Mouse (Mus musculus): ENCODE data around the gene Mfsd12. TPM values are rescaled to one million over a fixed set of nuclear protein-coding genes. Genes with fewer than 3 reads are reported as not detected.

Mfsd12 gene
- polyA plus RNA-seq, 1 experiment from 2014 or later = 4.7 TPM

DNA sequence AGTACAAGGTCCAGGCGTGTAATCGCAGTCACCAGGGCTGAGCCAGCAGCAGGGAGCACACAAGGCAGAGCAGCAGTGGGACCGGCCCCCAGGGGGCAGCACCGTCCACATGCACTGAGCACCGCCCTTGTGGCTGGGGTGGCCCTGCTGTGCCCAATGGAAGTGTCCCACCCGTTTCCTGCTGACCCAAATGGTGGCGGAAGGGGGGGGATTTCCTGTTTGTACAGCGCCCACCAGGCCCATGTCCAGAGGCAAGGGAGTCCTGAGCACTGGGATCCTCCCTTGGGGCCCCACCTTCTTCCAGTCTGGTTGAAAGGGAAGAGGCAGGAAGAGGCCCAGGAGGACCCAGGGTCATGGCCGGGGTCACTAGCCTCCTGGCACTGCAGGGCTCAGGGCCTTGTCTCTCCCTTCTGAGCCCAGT is 51.6 kb downstream of the Mfsd12 start:
- Histone ChIP-seq H3K27me3 (ENCODE audit: control insufficient read depth, insufficient read depth, low read length) (peaks cover 8% of the 10 kb centered on the region; the same call in 1 of the 2 replicates), H3K36me3 (ENCODE audit: control insufficient read depth, insufficient read depth, low read length) (peaks cover 5% of the 10 kb centered on the region; the same call in 1 of the 2 replicates), H3K27ac (ENCODE audit: low read depth, low read length) (peak overlapping the region; percentile 72), H3K4me2 (peak overlapping the region; percentile 20), H3K4me3 (ENCODE audit: low read depth, low read length) (0 out of 2 replicates have a peak overlapping the region, but pooled peaks have one; percentile 9), H3K4me1 (ENCODE audit: control insufficient read depth, insufficient read depth, low read length) (peaks cover 84% of the 10 kb centered on the region), H3K9ac (ENCODE audit: low read depth, low read length) (no peak overlapping the region), H3K9me3 (replicated peaks; ENCODE audit: control insufficient read depth, low read length) (no peaks in the 10 kb centered on the region)
- 0 out of 2 replicates have a peak, but pooled peaks have one; percentile 11 for ATAC-seq (replicated peaks; ENCODE audit: insufficient number of reproducible peaks, low FRiP score, low TSS enrichment)
- 12% methylated on average over 9 of the region's 9 CpGs for WGBS (ENCODE audit: insufficient replicate concordance)

DNA sequence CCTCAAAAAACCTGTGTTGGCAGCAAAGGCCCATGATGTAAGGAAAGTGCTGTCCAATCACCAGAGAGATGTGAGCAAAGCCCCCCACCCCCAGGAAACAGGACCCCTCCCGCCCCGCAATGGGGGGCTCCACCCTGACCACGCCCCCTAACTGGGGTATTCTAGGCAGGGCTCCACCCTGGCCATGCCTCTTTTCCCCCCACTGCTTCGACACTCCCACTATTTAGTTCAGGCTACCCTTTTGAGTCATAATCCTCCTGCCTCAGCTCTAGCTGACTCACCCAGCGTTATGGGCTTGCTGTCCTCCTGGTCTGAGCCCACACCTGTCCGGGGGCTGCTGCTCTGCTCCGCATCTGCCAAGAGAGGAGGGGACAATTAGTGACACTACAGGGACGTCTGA is 52.0 kb downstream of the Mfsd12 start:
- peak overlapping the region; percentile 43 for H3K4me2 ChIP-seq
- peak overlapping the region; percentile 2; the same call in 1 of the 2 replicates for H3K9ac ChIP-seq (ENCODE audit: low read depth, low read length)
- H3K4me1 ChIP-seq (ENCODE audit: control insufficient read depth, insufficient read depth, low read length) = peaks cover 88% of the 10 kb centered on the region
- 0 out of 2 replicates have a peak, but pooled peaks have one; percentile 7 for ATAC-seq (replicated peaks; ENCODE audit: insufficient number of reproducible peaks, low FRiP score, low TSS enrichment)
- no peaks in the 10 kb centered on the region for H3K9me3 ChIP-seq (replicated peaks; ENCODE audit: control insufficient read depth, low read length)
- peaks cover 5% of the 10 kb centered on the region; the same call in 1 of the 2 replicates for H3K27me3 ChIP-seq (ENCODE audit: control insufficient read depth, insufficient read depth, low read length)
- peaks cover 5% of the 10 kb centered on the region; the same call in 1 of the 2 replicates for H3K36me3 ChIP-seq (ENCODE audit: control insufficient read depth, insufficient read depth, low read length)
- H3K27ac ChIP-seq (ENCODE audit: low read depth, low read length) = peak overlapping the region; percentile 72
- 0 out of 2 replicates have a peak overlapping the region, but pooled peaks have one; percentile 9 for H3K4me3 ChIP-seq (ENCODE audit: low read depth, low read length)
- WGBS (ENCODE audit: insufficient replicate concordance) = 15% methylated on average over 8 of the region's 8 CpGs

DNA sequence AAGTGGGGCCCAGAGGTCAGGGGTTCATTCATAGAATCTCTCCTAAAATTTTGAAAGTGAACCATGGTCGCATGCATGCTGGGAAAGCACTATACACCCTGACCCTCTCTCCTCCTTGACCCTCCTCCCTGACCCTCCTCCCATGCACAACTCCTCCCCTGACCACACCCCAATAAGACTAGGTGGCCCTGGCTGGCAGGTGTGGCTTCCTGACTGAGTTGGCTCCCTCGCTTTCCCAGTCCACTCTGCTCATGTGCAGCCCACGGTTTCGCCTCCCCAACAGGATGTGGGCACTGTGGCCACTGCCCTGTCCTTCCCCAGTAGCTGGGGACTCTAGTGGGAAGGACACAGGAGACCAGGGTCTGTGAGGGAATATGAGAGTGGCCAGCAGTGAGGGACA is 53.1 kb downstream of the Mfsd12 start:
- peak overlapping the region; percentile 43 for H3K4me2 ChIP-seq
- ATAC-seq (replicated peaks; ENCODE audit: insufficient number of reproducible peaks, low FRiP score, low TSS enrichment) = no peak
- H3K9me3 ChIP-seq (replicated peaks; ENCODE audit: control insufficient read depth, low read length) = no peaks in the 10 kb centered on the region
- peaks cover 95% of the 10 kb centered on the region for H3K4me1 ChIP-seq (ENCODE audit: control insufficient read depth, insufficient read depth, low read length)
- no peak overlapping the region for H3K4me3 ChIP-seq (ENCODE audit: low read depth, low read length)
- 57% methylated on average over 4 of the region's 4 CpGs for WGBS (ENCODE audit: insufficient replicate concordance)
- H3K27ac ChIP-seq (ENCODE audit: low read depth, low read length) = peak overlapping the region; percentile 54; the same call in 1 of the 2 replicates
- no peaks in the 10 kb centered on the region; the same call in 1 of the 2 replicates for H3K27me3 ChIP-seq (ENCODE audit: control insufficient read depth, insufficient read depth, low read length)
- 0 out of 2 replicates have a peak overlapping the region, but pooled peaks have one; percentile 50 for H3K9ac ChIP-seq (ENCODE audit: low read depth, low read length)
- H3K36me3 ChIP-seq (ENCODE audit: control insufficient read depth, insufficient read depth, low read length) = peaks cover 3% of the 10 kb centered on the region; the same call in 1 of the 2 replicates

DNA sequence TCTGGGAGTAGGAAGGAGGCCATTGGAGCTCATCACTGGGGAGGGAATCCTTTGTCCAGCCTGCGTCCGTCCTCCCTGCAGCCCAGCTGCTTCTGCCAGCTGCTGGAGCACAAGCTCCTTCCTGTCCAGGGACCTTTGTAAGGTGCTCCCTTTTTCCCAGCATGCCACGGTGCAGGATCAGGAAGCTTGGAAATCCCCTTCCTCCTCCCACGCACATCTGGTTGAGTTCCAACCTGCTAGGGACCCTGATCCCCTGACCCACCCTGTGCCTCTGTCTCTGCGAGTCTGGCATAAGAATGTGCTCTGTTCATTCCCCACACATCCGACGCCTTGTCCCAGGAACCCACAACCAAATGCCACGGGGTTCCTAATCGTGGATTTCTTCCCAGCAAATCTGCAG is 53.7 kb downstream of the Mfsd12 start:
- Histone ChIP-seq H3K36me3 (ENCODE audit: control insufficient read depth, insufficient read depth, low read length) (no peaks in the 10 kb centered on the region; the same call in 1 of the 2 replicates), H3K9me3 (replicated peaks; ENCODE audit: control insufficient read depth, low read length) (no peaks in the 10 kb centered on the region), H3K27me3 (ENCODE audit: control insufficient read depth, insufficient read depth, low read length) (no peaks in the 10 kb centered on the region; the same call in 1 of the 2 replicates), H3K4me2 (no peak overlapping the region; the same call in 1 of the 2 replicates), H3K9ac (ENCODE audit: low read depth, low read length) (peak overlapping the region; percentile 50; the same call in 1 of the 2 replicates), H3K4me1 (ENCODE audit: control insufficient read depth, insufficient read depth, low read length) (peaks cover 99% of the 10 kb centered on the region), H3K4me3 (ENCODE audit: low read depth, low read length) (no peak overlapping the region), H3K27ac (ENCODE audit: low read depth, low read length) (peak overlapping the region; percentile 82; the same call in 1 of the 2 replicates)
- WGBS (ENCODE audit: insufficient replicate concordance) = 71% methylated on average over 9 of the region's 9 CpGs
- ATAC-seq (replicated peaks; ENCODE audit: insufficient number of reproducible peaks, low FRiP score, low TSS enrichment) = no peak

DNA sequence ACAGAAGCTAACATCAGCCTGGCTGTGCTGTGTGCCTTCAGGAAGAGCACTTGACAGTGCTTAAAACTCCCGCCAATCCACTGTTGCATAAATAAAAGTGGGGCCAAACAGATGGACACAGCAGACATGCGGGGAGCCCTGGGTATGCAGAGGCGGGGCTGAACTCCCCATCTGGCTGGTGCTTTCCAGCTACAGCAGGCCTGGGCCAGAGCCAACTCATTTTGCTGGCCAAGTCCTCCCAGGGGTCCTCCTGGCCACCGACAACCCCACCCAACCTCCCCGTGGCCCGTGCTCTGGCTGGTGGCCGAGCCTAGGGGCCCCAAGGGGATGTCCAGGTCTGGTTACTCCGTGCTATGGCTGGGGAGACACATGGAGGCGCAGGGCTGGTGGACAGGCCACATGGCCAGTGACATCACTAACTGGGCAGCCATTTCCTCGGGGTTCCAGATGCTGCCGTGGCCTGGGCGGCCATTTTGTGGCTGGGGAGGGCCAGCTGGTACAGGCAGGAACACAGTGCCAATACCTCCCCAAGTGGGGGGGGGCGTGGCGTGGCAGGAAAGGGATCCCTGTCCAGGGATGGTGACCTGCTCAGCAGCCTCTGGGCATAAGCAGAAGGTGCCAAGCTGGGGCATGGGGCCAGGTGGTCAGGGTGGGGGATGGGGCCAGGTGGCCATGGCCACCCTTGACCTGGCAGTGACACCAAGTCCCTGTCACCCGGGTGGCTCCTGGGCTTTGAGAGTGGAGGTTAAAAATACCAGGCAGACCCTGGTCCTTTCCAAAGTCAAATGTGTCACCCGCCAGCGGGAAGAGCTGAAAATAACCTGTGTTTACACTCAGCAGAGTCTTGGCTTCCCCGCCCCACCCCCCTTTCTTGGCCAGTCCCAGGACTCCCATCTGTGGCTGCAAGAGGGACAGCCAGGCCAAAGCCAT is 54.4 kb downstream of the Mfsd12 start:
- Histone ChIP-seq H3K27me3 (ENCODE audit: control insufficient read depth, insufficient read depth, low read length) (no peaks in the 10 kb centered on the region; the same call in 1 of the 2 replicates), H3K4me2 (peak overlapping the region; percentile 37; the same call in 1 of the 2 replicates), H3K4me1 (ENCODE audit: control insufficient read depth, insufficient read depth, low read length) (peaks cover 99% of the 10 kb centered on the region), H3K4me3 (ENCODE audit: low read depth, low read length) (no peak overlapping the region), H3K36me3 (ENCODE audit: control insufficient read depth, insufficient read depth, low read length) (no peaks in the 10 kb centered on the region), H3K27ac (ENCODE audit: low read depth, low read length) (peak overlapping the region; percentile 82), H3K9me3 (replicated peaks; ENCODE audit: control insufficient read depth, low read length) (no peaks in the 10 kb centered on the region), H3K9ac (ENCODE audit: low read depth, low read length) (no peak overlapping the region; the same call in 1 of the 2 replicates)
- ATAC-seq (replicated peaks; ENCODE audit: insufficient number of reproducible peaks, low FRiP score, low TSS enrichment) = no peak
- 60% methylated on average over 18 of the region's 18 CpGs for WGBS (ENCODE audit: insufficient replicate concordance)

DNA sequence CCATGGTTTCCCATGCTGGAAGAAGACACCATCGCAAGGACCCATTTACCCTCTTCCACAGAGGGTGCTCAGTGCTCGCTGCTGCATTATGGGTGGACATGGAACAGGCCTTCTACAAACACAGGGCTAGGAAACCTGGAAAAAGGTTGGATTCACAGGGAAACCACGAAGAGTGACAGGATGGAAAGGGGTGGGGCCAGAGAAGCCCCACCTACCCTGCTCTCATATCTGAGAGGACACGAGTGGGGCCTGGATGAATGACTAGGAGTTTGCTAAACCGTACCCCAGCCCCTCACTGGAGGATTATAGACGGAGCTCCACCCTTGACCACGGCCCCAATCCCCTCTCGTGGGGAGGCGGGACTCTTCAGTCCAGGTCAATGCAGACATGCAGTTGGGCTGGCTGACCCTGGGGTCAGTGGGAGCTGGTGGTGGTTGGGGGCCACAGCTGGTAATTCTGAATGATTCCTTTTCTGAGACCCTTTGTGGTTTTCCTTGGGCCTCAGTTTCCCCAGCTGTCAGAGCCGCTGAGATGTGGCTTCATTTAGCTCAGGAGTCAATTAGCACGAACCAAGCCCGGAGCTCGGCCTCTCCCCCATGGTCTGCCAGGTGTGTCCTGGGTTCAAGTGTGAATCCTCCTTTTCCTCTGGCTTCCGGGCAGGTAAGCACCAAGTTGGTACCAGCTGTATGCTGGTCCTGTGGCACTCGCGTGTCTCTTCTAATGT is 55.5 kb downstream of the Mfsd12 start:
- H3K27me3 ChIP-seq (ENCODE audit: control insufficient read depth, insufficient read depth, low read length) = peaks cover 2% of the 10 kb centered on the region
- no peak overlapping the region for H3K4me3 ChIP-seq (ENCODE audit: low read depth, low read length)
- WGBS (ENCODE audit: insufficient replicate concordance) = 71% methylated on average over 16 of the region's 16 CpGs
- no peaks in the 10 kb centered on the region for H3K9me3 ChIP-seq (replicated peaks; ENCODE audit: control insufficient read depth, low read length)
- no peak for ATAC-seq (replicated peaks; ENCODE audit: insufficient number of reproducible peaks, low FRiP score, low TSS enrichment)
- peak overlapping the region; percentile 37; the same call in 1 of the 2 replicates for H3K4me2 ChIP-seq
- H3K36me3 ChIP-seq (ENCODE audit: control insufficient read depth, insufficient read depth, low read length) = no peaks in the 10 kb centered on the region
- peaks cover 99% of the 10 kb centered on the region for H3K4me1 ChIP-seq (ENCODE audit: control insufficient read depth, insufficient read depth, low read length)
- 0 out of 2 replicates have a peak overlapping the region, but pooled peaks have one; percentile 39 for H3K9ac ChIP-seq (ENCODE audit: low read depth, low read length)
- H3K27ac ChIP-seq (ENCODE audit: low read depth, low read length) = peak overlapping the region; percentile 82

DNA sequence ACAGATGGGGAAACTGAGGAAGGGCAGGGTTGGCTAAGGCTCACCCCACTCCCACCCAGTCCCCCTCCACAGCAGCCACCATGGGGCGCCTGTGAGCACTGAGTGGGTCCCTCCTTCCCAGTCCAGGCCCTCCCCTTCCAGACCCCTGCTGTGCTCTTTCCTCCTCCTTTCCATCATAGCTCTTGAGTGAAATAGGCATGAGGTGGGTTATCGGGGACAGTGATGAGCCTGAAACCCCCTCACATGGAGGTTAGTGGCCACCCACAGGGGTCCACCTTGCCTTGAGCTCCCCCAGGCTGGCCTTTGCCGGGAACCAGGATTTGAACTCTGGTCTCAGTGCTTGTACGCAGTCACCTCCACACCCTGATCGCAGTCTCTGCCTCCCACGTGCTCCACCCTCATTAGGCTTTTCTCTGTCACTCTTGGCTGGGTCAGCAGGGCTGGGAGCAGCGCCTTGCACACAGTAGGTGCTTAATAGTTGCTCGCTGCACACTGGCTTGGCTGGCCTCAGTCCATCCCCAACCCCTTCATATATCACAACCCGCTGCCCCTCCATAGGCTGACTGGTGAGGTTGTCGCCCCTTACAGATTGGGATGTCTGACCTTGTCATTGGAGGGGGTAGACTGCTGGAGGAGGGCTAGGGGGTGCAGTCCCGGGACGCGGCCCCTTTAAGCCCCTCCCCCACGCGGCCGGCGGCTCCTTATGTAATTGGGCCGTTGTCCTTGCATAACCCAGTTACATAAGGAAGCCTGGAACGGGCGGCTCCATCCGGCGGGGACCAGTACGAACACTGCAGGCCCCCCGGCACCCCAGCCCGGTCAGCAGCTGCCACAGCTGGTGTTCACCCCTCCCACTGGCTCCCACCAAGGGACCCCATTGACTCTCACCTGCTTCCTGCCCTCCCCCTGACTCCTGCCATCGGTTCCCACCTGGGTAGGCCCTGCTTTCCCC is 56.3 kb downstream of the Mfsd12 start:
- peak overlapping the region; percentile 29; the same call in 1 of the 2 replicates for H3K4me2 ChIP-seq
- H3K4me3 ChIP-seq (ENCODE audit: low read depth, low read length) = 0 out of 2 replicates have a peak overlapping the region, but pooled peaks have one; percentile 3
- WGBS (ENCODE audit: insufficient replicate concordance) = 29% methylated on average over 26 of the region's 26 CpGs
- H3K9me3 ChIP-seq (replicated peaks; ENCODE audit: control insufficient read depth, low read length) = no peaks in the 10 kb centered on the region
- H3K27me3 ChIP-seq (ENCODE audit: control insufficient read depth, insufficient read depth, low read length) = peaks cover 3% of the 10 kb centered on the region; the same call in 1 of the 2 replicates
- peaks cover 97% of the 10 kb centered on the region for H3K4me1 ChIP-seq (ENCODE audit: control insufficient read depth, insufficient read depth, low read length)
- no peak for ATAC-seq (replicated peaks; ENCODE audit: insufficient number of reproducible peaks, low FRiP score, low TSS enrichment)
- peak overlapping the region; percentile 4; the same call in 1 of the 2 replicates for H3K9ac ChIP-seq (ENCODE audit: low read depth, low read length)
- peak overlapping the region; percentile 10 for H3K27ac ChIP-seq (ENCODE audit: low read depth, low read length)
- no peaks in the 10 kb centered on the region for H3K36me3 ChIP-seq (ENCODE audit: control insufficient read depth, insufficient read depth, low read length)
